Mouse (Mus musculus) kidney, embryonic 14.5 days (tissue): ENCODE results near the gene Zmiz1. TPM values are rescaled to one million over a fixed set of nuclear protein-coding genes. Genes with fewer than 3 reads are reported as not detected.

Experiments
- ATAC-seq: fragments of 200-750 bp; cut with Nextera tagmentation; 2 replicates; pipeline ENCODE4 v1.8.0; 2017; ENCODE audit warnings: moderate number of reproducible peaks, mild to moderate bottlenecking, moderate TSS enrichment, moderate library complexity; ENCODE audit not compliant: low FRiP score, low TSS enrichment
- H3K27ac ChIP-seq: fragments of 300-500 bp; sonication (generic); 2 replicates; pipeline ENCODE4 v1.5.1; 2014; ENCODE audit warnings: low read depth, mild to moderate bottlenecking, low read length, moderate library complexity, mixed read lengths
- H3K27me3 ChIP-seq: fragments of 300-500 bp; sonication (generic); 2 replicates; pipeline ENCODE4 v1.6.1; 2014; ENCODE audit warnings: mild to moderate bottlenecking, low read length; ENCODE audit not compliant: control insufficient read depth, insufficient read depth
- H3K36me3 ChIP-seq: fragments of 300-500 bp; sonication (generic); 2 replicates; pipeline ENCODE4 v1.6.1; 2014; ENCODE audit warnings: low read length, mixed read lengths; ENCODE audit not compliant: control insufficient read depth, insufficient read depth
- H3K4me1 ChIP-seq: fragments of 300-500 bp; sonication (generic); 2 replicates; pipeline ENCODE4 v1.6.1; 2014; ENCODE audit warnings: low read length, mixed read lengths; ENCODE audit not compliant: control insufficient read depth, insufficient read depth
- H3K4me2 ChIP-seq: fragments of 300-500 bp; sonication (generic); replicated peaks from 2 replicates; pipeline ENCODE4 v1.6.1; 2014; ENCODE audit warnings: low read depth, mild to moderate bottlenecking, low read length
- H3K4me3 ChIP-seq: fragments of 300-500 bp; sonication (generic); 2 replicates; pipeline ENCODE4 v1.5.1; 2014; ENCODE audit warnings: mild to moderate bottlenecking, low read length
- H3K9ac ChIP-seq: fragments of 300-500 bp; sonication (generic); 2 replicates; pipeline ENCODE4 v1.6.1; 2014; ENCODE audit warnings: low read depth, mild to moderate bottlenecking, low read length, moderate library complexity
- H3K9me3 ChIP-seq: fragments of 300-500 bp; sonication (generic); 2 replicates; pipeline ENCODE4 v1.6.1; 2016; ENCODE audit warnings: low read length; ENCODE audit not compliant: control insufficient read depth
- WGBS: fragments of 180-500 bp; shearing (Covaris S2); extraction: QIAGEN DNeasy Blood & Tissue Kit; methylation state at CpG from one replicate; pipeline ENCODE4 v1.1.7; 2014; 5-methylcytosine and 5-hydroxymethylcytosine counted together
- polyA plus RNA-seq: library from polyadenylated mRNA; unstranded; fragments of >200 nt; fragmentation: Nextera tagmentation; extraction: Ambion mirVana; gene quantifications from 2 replicates; pipeline ENCODE4 v1.2.1, GENCODE M21; 2014

Gene Zmiz1
- polyA plus RNA-seq, 1 experiment from 2014 or later, result 57.3 TPM

DNA sequence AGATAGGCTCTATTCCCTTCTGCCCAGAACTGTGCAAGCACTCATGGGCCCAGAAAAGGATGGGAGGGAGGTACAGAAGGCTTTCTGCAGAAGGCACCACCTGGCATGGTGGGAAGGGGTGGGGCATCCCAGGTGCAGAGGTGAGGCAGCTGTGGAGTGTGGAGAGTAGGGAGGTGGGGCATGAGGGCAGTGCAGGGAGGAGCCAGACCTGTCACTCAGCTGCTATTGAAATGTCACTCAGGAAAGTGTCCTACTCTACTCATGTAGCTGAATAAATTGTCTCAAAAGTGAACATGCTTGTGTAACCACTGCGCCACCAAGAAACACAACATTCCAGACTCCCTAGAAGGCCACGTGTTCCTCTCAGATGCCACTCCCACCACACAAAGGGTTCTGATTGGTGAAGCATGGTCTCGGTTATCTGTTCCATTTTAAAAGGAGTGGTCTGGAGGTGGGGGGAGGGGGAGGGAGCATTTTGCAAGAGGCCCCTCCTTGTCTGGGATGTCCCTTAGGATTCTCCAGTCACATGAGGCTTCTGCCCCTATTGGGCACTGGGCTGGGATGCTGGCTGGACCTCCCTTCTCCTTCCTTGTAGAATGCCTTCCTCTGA is 41.6 kb downstream of the Zmiz1 start:
- WGBS, result 51% methylated on average over 3 of the region's 3 CpGs

DNA sequence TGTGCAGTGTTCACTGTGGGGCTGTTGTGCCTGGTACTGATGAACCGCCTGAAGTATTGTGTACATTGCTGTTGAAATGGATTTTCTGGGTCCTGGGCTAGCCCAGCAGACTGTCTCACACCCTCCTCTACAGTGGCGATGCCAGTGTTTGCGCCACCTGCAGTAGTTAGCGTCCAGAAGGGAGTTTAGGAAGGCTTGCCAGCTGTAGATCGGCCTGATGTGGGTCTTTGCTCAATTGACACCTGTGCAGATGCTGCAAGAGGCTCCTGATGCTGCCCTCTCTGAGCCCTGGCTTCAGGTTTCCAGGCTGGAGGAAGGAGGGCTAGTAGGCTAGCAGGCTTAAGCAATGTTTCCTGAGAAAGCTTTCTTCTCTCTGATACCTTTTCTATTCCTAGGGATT is 42.5 kb downstream of the Zmiz1 start:
- no peak overlapping the region for H3K9ac ChIP-seq
- 83% methylated on average over 5 of the region's 5 CpGs for WGBS
- no peak for ATAC-seq
- H3K4me3 ChIP-seq, result no peak overlapping the region
- H3K4me1 ChIP-seq, result peaks cover 41% of the 10 kb centered on the region
- H3K4me2 ChIP-seq, result no peak overlapping the region
- no peak overlapping the region for H3K27ac ChIP-seq
- H3K9me3 ChIP-seq, result no peaks in the 10 kb centered on the region
- H3K27me3 ChIP-seq, result no peaks in the 10 kb centered on the region
- H3K36me3 ChIP-seq, result peaks cover 35% of the 10 kb centered on the region

More for the DNA sequence above, 41.6 kb downstream of the Zmiz1 start:
- Histone ChIP-seq H3K27me3 (no peaks in the 10 kb centered on the region), H3K27ac (no peak overlapping the region), H3K4me3 (no peak overlapping the region), H3K9me3 (no peaks in the 10 kb centered on the region), H3K9ac (no peak overlapping the region), H3K4me1 (peaks cover 49% of the 10 kb centered on the region), H3K36me3 (peaks cover 27% of the 10 kb centered on the region), H3K4me2 (no peak overlapping the region)
- ATAC-seq, result no peak

DNA sequence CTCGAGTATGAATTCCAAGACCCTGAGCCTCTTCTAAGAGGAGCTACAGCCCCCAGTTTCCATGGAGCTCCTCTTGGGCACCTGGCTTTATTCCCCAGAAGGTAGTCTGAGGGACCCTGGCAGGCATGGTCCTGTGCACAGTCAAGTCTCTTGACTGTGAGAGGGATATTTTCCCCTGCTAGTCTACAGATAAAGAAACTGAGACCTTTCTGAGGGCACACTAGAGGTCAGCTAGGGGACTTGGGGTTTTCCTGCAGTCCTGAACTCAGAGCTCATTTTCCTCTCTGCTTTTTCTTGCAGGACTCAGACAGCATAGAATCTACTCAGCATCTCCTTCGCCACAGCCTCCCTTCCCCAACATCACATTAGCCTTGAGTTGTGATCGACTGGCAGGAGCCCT is 43.4 kb downstream of the Zmiz1 start:
- H3K4me2 ChIP-seq, result no peak overlapping the region
- no peaks in the 10 kb centered on the region for H3K27me3 ChIP-seq
- peaks cover 41% of the 10 kb centered on the region for H3K36me3 ChIP-seq
- H3K4me3 ChIP-seq, result no peak overlapping the region
- WGBS, result 93% methylated on average over 3 of the region's 3 CpGs
- ATAC-seq, result no peak
- H3K9ac ChIP-seq, result no peak overlapping the region
- no peaks in the 10 kb centered on the region for H3K9me3 ChIP-seq
- H3K4me1 ChIP-seq, result peaks cover 32% of the 10 kb centered on the region
- H3K27ac ChIP-seq, result no peak overlapping the region

- H3K36me3 ChIP-seq, result peaks cover 50% of the 10 kb centered on the region
Observed at GRCm38 (mm10) chr14:25504241-25504640, 45.3 kb downstream of the Zmiz1 start.

GRCm38 (mm10) chr14:25505201-25505671 is 46.3 kb downstream of the Zmiz1 start:
- peak; percentile 32; the same call in 1 of the 2 replicates for ATAC-seq
- H3K36me3 ChIP-seq, result peaks cover 55% of the 10 kb centered on the region
- WGBS, result 65% methylated on average over 6 of the region's 6 CpGs

More at GRCm38 (mm10) chr14:25504241-25504640, 45.3 kb downstream of the Zmiz1 start:
- Histone ChIP-seq H3K27me3 (no peaks in the 10 kb centered on the region), H3K27ac (no peak overlapping the region), H3K4me2 (no peak overlapping the region), H3K9me3 (no peaks in the 10 kb centered on the region), H3K4me3 (no peak overlapping the region), H3K9ac (no peak overlapping the region), H3K4me1 (peaks cover 13% of the 10 kb centered on the region)
- WGBS, result 93% methylated on average over 3 of the region's 3 CpGs
- no peak for ATAC-seq

DNA sequence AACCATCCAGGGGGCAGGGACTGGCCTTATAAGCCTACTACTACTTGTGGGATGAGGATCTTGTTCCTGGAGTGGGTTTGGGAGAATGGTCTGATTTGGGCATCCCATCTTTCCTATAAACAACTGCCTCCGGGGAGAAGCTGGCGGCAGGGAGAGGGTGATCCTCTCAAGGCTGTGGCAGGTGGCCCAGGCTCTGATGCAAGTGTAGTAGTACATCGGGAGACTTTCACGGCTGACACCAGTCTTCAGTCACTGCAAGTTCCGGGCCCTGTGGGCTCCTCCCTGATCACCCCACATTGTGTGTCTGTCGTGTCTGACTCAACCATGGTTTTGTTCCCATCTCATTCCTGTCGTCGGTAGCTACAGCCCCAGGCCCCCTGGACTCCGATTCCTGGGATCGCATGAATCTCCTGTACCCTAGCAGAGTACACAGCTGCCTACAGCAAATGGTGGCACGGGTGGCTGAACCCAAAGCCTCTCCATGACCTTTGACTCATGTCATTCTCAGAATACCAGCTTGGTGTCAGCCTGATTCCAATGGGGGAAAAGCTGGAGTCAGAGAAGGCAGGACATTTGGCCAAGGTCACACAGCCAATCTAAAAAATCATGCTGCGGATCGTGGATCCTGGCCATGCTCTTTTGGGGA is 49.2 kb downstream of the Zmiz1 start:
- Histone ChIP-seq H3K4me3 (no peak overlapping the region), H3K9me3 (no peaks in the 10 kb centered on the region), H3K27me3 (no peaks in the 10 kb centered on the region), H3K4me2 (no peak overlapping the region), H3K27ac (no peak overlapping the region; the same call in 1 of the 2 replicates), H3K36me3 (peaks cover 51% of the 10 kb centered on the region), H3K9ac (no peak overlapping the region), H3K4me1 (peaks cover 40% of the 10 kb centered on the region)
- no peak for ATAC-seq
- 80% methylated on average over 13 of the region's 13 CpGs for WGBS

More at GRCm38 (mm10) chr14:25505201-25505671, 46.3 kb downstream of the Zmiz1 start:
- Histone ChIP-seq H3K9ac (no peak overlapping the region), H3K4me3 (no peak overlapping the region), H3K9me3 (no peaks in the 10 kb centered on the region), H3K27me3 (no peaks in the 10 kb centered on the region), H3K27ac (no peak overlapping the region; the same call in 1 of the 2 replicates), H3K4me2 (no peak overlapping the region), H3K4me1 (peaks cover 13% of the 10 kb centered on the region)

GRCm38 (mm10) chr14:25508757-25509139 is 49.8 kb downstream of the Zmiz1 start:
- Histone ChIP-seq H3K4me2 (no peak overlapping the region), H3K9ac (no peak overlapping the region), H3K4me1 (peaks cover 40% of the 10 kb centered on the region), H3K27ac (no peak overlapping the region; the same call in 1 of the 2 replicates), H3K4me3 (no peak overlapping the region), H3K36me3 (peaks cover 46% of the 10 kb centered on the region), H3K27me3 (no peaks in the 10 kb centered on the region), H3K9me3 (no peaks in the 10 kb centered on the region)
- WGBS, result 72% methylated on average over 5 of the region's 5 CpGs
- no peak for ATAC-seq

- H3K27me3 ChIP-seq, result no peaks in the 10 kb centered on the region
- WGBS, result 94% methylated on average over 20 of the region's 20 CpGs
- peaks cover 38% of the 10 kb centered on the region; the same call in 1 of the 2 replicates for H3K36me3 ChIP-seq
- no peaks in the 10 kb centered on the region for H3K9me3 ChIP-seq
- ATAC-seq, result no peak
- H3K4me3 ChIP-seq, result no peak overlapping the region
- no peak overlapping the region for H3K9ac ChIP-seq
- no peak overlapping the region for H3K4me2 ChIP-seq
- no peak overlapping the region for H3K27ac ChIP-seq
- peaks cover 41% of the 10 kb centered on the region for H3K4me1 ChIP-seq
Observed at GRCm38 (mm10) chr14:25509450-25510129, 50.6 kb downstream of the Zmiz1 start.

DNA sequence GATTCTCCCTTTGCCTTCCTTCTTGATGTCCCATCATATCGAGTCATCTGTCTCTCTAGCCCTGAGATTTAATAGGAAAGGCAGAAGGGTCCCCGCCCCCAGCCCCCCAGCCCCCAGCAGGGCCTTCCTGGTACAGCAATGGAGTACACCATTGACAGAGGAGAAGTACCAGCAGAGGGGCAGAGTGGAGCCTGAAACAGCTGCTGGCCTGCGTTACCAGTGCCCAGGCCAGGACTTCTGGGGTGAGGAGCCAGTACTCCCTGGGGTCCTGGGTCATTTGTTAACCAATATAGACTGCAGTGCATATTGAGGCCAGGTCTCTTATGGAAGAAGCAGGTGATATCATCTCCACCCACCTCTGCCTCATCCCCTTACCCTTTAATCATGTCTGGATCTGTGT is 51.4 kb downstream of the Zmiz1 start:
- H3K4me2 ChIP-seq, result no peak overlapping the region
- H3K27me3 ChIP-seq, result no peaks in the 10 kb centered on the region
- H3K4me1 ChIP-seq, result peaks cover 49% of the 10 kb centered on the region
- H3K27ac ChIP-seq, result no peak overlapping the region
- H3K4me3 ChIP-seq, result no peak overlapping the region
- H3K9me3 ChIP-seq, result no peaks in the 10 kb centered on the region
- H3K36me3 ChIP-seq, result peaks cover 31% of the 10 kb centered on the region; the same call in 1 of the 2 replicates
- no peak overlapping the region for H3K9ac ChIP-seq
- 80% methylated on average over 3 of the region's 3 CpGs for WGBS
- no peak for ATAC-seq
